Mouse (Mus musculus) kidney, adult 11 months (tissue): Measurements from ENCODE around the gene Tssk3.
"Not testable (repeated sequence)": the region's sequence is repeated elsewhere in the genome, so short reads cannot be mapped to it uniquely, and the experiment has no call there.

Source experiments
- DNase-seq: peaks from one replicate; pipeline ENCODE4 v3.0.0; 2022

Tssk3 gene

DNA sequence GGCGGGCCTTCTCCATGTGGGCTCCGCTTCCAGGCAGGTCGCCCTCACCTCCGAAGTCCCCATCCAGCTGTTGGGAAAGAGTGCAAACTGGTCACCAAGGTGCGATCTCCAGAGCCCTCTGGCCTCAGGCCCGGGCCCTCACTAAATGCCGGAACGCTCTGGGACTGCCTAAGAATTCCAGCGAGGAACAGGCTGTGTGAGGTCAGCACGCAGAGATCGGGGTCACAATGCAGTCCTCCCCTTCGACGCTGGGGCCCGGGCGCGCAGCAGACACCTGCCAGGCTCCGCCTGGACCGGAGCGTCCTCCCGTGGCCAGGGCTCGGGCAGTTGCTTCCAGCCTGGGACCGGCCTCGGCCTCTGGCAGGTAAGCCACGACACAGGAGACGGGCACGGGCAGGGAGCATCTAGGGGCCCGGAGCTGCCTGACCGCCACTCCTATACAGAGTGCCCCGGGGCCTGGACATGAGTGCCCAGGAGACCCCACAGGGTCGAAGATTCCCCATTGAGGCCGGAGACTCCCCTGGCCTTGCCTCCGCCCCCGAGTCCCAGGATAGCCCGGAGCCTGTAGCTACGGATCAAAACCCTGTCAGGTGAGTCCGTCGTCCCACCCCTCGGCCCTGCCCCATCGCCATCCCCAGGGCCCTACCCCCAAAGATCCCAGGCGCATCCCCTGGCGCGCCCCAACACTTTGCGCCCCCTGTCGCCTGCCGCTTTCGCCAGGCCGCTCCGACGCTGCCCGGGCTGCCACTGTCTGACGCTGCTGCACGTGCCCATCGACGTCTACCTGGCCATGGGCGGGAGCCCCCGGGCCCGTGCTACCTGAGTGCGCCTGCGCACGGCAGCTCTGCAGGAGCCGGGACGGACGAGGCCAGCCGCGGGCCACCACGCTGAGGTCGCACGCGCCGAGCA is at the start of gene Tssk3, which contains the start of gene Fam229a:
Tssk3 (minus strand) TSS at position 51 of the 909 bp plus-strand sequence.
Fam229a (plus strand) TSS at position 219 of the 909 bp plus-strand sequence.
- no peak for DNase-seq

DNA sequence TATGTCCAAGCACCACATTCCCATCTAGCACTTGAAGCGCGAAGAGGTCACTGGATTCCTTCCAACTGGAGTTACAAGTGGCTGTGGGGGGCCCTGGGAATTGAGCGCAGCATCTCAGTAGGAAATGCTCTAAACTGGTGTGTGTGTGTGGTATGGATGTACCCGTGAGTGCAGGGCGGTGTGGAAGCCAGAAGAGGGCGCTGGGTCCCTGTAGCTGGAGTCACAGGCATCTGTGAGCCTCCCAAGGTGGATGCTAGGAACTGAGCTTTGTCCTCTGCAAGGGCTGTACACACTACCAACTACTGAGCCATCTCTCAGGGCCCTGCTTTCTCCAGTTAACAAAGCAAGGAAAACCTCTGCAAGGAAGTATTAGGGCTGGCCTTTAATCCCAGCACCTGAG is 49.2 kb upstream of the Tssk3 start:
- DNase-seq = no peak

- not testable (repeated sequence) for DNase-seq
Observed at GRCm38 (mm10) chr4:129528901-129529300, 38.1 kb upstream of the Tssk3 start.

DNA sequence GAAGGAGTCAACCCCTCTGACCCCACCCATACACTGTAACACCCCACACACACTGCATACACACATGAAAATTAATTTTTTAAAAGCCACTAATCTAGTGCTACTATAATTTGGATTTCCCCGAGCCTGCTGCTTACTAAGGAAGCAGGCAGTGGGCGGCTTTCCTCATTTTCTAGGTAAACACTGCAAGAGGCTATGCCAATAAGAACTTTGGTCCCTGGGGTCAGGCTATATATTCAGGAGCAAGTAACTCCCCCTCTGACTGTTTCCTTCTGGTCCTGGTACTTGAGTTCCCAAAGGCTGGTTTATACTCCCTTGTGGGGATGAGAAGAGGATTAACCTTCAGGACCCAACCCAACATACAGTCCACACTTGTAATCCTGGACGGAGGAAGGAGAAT is 35.1 kb upstream of the Tssk3 start:
- DNase-seq = no peak

DNA sequence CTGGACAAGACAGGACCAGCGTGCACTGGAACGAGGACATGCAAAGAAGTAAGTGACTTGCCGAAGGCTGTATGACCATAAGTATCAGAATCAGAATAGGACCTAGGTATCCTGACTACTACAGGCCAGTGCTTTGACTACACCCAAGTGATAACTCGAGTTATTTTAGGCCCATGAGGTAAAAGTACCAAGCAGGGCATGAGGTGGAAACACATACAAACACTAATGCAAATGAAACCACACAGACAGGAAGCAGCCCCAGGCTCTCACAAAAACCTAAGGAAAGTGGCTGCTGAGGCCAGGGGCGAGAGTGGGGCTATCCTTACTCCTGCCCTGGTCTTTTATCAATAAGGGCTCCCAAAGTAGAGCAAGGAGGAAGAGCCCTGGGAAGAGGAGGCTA is 34.5 kb upstream of the Tssk3 start:
- DNase-seq = no peak

- no peak for DNase-seq
Observed at GRCm38 (mm10) chr4:129518519-129518918, 27.7 kb upstream of the Tssk3 start.

DNA sequence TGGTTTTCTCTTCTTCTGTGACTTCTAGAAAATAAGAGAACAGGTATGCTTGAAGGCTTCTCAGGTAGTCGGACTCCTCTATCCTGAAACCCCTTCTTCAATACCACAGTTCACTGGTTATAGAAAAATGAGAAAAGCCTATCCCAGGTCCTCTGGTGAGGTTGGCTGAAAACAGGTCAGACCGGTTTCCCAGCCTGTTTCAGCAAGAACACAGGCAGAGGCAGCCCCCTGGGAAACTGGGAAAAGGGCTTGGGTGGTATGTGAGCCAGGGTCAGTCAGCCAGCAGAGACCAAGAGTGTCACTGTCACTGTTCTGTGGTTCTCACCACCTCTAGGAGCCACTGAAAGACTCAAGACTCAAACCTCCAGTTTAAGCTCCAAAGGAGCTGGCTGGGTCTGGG is 26.1 kb upstream of the Tssk3 start:
- peak; percentile 60 for DNase-seq

DNA sequence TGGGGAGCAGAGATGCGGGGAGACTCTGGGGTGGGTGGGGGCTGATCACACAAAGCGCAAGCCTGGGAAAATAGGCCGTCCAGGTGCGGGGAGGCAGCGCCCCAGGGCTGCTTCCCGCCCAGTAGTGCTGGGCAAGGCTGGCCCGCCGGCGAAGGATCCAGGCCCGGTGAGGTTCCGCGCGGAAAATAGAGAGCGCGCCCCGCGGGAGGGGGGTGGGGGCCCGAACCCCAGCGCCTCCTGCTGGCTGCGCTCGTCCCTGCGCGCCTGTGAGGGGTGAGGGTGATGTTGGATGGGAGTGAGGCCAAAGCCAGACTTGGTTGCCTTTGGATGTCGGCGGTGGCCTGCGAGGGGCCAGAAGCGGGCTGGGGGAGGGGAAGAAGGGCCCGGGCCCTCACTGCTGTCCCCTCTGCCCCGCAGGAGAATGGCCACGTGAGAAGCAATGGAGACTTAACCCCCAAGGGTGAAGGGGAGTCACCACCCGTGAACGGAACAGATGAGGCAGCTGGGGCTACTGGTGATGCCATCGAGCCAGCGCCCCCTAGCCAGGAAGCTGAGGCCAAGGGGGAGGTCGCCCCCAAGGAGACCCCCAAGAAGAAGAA is 23.6 kb upstream of the Tssk3 start:
- DNase-seq = no peak

DNA sequence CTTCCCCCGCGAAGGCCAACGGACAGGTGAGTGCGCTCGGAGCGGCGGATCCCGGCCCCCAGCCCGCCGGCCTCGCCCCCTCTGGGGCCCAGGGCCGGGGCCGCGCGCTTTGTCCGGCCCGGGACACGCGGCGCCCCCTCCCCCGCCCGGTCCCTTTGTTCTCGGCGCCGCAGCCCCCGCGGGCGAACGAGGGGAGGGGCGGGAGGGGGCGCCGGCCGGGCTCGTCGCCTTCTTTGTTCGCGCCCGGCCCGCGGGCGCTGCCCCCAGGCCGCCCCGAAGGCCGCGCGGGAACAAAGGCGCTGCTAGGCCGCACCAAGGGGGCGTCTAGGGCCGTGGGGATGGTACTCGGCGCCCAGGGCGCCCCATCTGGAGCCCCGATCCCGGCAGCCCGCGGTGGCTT is 23.1 kb upstream of the Tssk3 start:
- DNase-seq = no peak

GRCm38 (mm10) chr4:129513086-129513767 is 22.4 kb upstream of the Tssk3 start, which contains the start of gene Marcksl1:
Gene Marcksl1, plus strand, starts transcription at chr4:129513581.
- peak; percentile 69 for DNase-seq

DNA sequence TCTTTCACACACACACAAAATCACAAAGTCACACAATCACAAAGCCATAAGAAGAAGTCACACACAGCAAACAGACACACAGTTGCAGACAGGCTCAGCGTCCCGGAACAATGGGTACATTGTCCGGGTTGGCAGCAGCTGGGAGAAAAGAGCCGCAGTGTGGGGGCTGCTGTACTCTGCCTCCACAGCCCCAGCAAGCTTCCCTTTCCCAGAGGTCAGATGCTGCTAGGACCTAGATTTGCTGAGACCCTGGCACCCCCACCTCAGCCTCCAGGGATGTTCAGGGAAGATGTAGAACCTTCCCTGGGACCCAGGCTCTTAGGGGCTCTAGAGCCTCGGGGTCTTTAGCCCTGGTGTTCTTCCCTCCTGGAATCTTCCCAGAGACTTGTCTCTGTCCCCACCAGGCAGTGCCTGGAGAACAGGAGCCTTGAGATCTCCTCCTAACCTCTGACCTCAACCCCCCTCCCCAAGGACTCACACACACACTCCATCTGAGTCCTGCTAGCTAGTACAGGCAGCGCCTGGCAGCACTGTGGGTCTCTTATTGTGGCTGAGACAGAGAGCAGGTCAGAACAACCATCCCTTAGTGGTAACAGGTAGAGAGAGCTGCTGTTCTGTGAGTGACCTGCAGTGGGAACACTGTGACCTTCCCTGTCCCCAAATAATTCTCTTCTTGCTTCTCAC is 20.7 kb upstream of the Tssk3 start:
- DNase-seq = no peak

- no peak for DNase-seq
Observed at GRCm38 (mm10) chr4:129510723-129511412, 20.0 kb upstream of the Tssk3 start.

DNA sequence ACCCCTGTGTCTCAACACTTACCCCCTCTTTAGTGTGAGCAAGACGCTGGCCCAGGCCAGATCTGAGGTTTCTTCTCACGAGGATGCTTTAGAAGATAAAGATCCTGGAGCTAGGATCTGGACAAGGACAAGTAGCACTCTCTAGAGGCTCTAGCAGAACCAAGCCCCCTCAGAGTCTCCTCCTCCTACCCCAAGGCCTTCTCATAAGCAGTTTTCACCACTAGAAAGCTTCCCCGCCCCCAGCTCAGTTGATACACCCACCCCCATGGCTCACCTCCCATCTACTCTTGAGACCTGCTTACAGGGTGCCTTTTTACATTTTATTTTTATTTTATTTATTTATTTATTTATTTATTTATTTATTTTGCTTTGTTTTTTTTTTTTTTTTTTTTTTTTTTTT is 18.8 kb upstream of the Tssk3 start:
- DNase-seq = no peak

DNA sequence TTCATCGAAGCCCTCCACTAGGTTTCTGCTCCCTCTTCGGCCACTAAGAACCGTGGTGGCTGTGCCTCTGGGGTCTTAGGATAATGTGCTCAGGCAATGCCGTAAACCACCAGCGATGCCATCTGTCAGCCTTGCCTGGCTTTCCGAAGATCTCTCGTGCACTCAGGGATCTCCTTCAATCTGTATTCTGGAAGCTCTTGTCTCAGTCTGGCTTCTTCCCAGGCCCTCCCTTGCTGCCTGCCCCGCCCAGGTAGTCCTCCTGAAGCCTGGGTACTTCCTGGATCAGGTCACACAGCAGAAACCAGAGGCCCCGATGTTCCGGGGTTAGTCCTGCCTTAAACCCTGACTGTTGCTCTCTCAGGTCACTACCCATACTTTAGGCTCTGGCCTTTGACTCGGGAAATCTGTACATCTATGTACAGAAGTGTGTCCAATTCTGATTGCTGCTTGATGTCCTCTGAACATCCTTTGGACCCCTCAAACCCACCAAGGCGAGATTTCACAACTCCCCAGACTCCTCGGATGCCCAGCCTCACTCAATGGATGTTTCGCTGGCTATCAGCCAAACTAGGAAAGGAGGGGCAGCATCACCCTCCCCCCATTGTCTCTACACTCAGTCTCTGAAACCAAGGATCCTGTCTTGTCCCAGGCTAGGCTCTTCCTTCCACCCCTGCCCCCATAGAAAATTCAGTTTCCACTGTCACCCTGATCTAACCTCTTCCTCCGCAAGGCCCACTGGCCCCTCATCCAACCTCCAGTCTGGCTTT is 18.2 kb upstream of the Tssk3 start:
- no peak for DNase-seq

- no peak for DNase-seq
Observed at GRCm38 (mm10) chr4:129508237-129508515, 17.4 kb upstream of the Tssk3 start.

GRCm38 (mm10) chr4:129507434-129508236 is 16.8 kb upstream of the Tssk3 start:
- no peak for DNase-seq

DNA sequence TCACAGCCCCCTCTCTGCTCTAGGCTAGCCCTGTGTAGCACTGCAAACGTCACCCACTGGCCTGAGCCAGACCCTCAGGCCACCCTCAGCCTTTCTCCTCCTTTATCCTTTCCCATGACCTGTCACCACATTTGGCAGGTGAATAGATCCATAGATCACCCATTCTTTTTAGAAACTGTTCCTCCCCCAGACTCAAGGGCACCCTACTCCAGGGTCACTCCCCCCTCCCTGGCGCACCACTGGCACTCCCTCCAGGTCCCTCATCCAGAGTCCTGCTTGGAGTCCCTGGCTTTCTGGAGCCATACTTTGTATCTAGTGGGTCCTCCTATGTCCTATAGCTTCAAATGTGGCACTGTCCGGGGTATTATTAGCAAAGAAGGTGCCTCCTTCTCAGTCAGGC is 14.7 kb upstream of the Tssk3 start:
- no peak for DNase-seq

DNA sequence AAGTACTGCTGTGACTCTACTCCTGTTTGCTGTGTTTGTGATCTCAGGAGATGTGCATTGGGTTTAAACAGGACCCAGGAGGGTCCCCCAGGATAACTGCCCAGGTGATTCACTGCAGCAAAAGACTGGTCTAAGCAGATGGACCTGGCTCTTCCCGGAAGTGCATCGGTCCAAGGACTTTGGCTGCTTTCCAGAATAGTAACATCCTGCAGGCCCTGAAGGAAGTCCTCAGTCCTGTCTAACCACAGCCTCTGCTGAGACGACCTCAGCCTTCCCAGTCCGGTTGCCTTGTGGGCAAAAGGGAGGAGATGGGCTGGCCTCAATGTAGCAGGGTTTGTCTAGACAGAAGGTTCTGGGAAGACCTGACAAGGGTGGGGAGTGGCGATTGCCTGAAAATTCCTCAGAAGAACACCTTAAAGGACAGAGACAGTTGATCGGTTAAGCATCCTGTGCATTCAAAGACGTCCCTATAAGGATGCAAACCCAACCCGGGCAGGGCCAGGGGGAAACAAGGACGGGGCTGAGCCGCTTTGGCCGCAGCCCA is 12.2 kb upstream of the Tssk3 start:
- DNase-seq = no peak

DNA sequence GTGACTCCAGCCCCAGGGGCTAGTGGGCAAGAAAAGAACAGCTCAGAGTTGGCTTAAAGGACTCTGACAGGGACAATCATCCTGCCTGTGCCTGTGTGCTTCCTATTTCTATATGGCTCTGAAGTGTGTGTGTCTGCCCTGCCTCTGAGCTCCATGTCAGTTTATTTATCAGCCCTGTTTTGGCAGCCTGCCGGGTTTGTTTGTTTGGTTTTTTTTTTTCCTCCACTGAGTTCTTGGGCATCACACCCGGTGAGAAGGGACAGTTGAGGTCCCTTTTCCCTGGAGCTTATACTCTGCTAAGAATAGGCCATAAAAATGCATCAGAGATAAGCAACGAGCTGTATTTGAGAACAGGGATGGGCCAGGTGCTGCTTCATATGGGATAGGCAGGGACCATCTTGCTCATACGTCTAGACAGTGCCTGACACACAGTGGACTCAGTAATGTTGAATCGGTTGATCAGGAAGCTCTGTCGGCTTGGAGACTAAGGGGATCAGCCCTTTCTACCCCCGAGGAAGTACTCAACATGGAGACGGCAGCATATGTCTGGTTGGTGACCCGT is 11.6 kb upstream of the Tssk3 start:
- no peak for DNase-seq
